Mouse (Mus musculus) spleen, adult 2 months (tissue): ENCODE measurements around the gene Nsmce1. TPM values are rescaled to one million over a fixed set of nuclear protein-coding genes. Genes with fewer than 3 reads are reported as not detected.

ENCODE experiments used
- DNase-seq, 2 experiments: peaks; one replicate each; pipeline versions ENCODE4 v3.0.0 to v3.0.0-alpha.2; 2012 to 2021; ENCODE audit warnings: low spot score in 2 of 2, low read depth in 1 of 2
- H3K27ac ChIP-seq: fragments of 200-500 bp; 2 replicates; pipeline ENCODE4 v1.5.1; 2012; ENCODE audit warnings: low read length, inconsistent platforms; ENCODE audit not compliant: insufficient read depth
- H3K27me3 ChIP-seq: fragments of 200-500 bp; 2 replicates; pipeline ENCODE4 v1.6.1; 2012; ENCODE audit warnings: mild to moderate bottlenecking, moderate library complexity, low read length, inconsistent platforms; ENCODE audit not compliant: control insufficient read depth, insufficient read depth
- H3K36me3 ChIP-seq: fragments of 200-500 bp; 2 replicates; pipeline ENCODE4 v1.6.1; 2012; ENCODE audit warnings: mild to moderate bottlenecking, low read length, inconsistent platforms; ENCODE audit not compliant: control insufficient read depth, insufficient read depth
- H3K4me1 ChIP-seq: fragments of 200-500 bp; 2 replicates; pipeline ENCODE4 v1.6.1; 2011; ENCODE audit warnings: inconsistent platforms; ENCODE audit not compliant: control insufficient read depth, insufficient read depth, insufficient read length
- H3K4me3 ChIP-seq: fragments of 200-500 bp; 2 replicates; pipeline ENCODE4 v1.5.1; 2011; ENCODE audit warnings: mild to moderate bottlenecking, inconsistent platforms; ENCODE audit not compliant: insufficient read depth, insufficient read length; ENCODE audit errors: extremely low read depth
- CTCF ChIP-seq: fragments of 200-500 bp; IDR thresholded peaks from 2 replicates; pipeline ENCODE4 v1.5.1; 2011; ENCODE audit warnings: mild to moderate bottlenecking, inconsistent platforms; ENCODE audit not compliant: insufficient read depth, insufficient read length, insufficient replicate concordance; ENCODE audit errors: extremely low read depth
- POLR2A ChIP-seq: fragments of 200-500 bp; IDR thresholded peaks from 2 replicates; pipeline ENCODE4 v1.6.1; 2011; ENCODE audit warnings: low read depth, low read length, inconsistent platforms
- WGBS: fragments of 180-500 bp; shearing (Covaris S2); methylation state at CpG from one replicate; pipeline ENCODE4 v1.1.7; 2018; 5-methylcytosine and 5-hydroxymethylcytosine counted together
- polyA plus RNA-seq: library from polyadenylated mRNA; depleted of rRNA; stranded (reverse); fragments of >200 nt; gene quantifications from 2 replicates; pipeline ENCODE4 v1.2.3, GENCODE M21; 2012

The Nsmce1 gene
- polyA plus RNA-seq, 1 experiment: 38.4 TPM

DNA sequence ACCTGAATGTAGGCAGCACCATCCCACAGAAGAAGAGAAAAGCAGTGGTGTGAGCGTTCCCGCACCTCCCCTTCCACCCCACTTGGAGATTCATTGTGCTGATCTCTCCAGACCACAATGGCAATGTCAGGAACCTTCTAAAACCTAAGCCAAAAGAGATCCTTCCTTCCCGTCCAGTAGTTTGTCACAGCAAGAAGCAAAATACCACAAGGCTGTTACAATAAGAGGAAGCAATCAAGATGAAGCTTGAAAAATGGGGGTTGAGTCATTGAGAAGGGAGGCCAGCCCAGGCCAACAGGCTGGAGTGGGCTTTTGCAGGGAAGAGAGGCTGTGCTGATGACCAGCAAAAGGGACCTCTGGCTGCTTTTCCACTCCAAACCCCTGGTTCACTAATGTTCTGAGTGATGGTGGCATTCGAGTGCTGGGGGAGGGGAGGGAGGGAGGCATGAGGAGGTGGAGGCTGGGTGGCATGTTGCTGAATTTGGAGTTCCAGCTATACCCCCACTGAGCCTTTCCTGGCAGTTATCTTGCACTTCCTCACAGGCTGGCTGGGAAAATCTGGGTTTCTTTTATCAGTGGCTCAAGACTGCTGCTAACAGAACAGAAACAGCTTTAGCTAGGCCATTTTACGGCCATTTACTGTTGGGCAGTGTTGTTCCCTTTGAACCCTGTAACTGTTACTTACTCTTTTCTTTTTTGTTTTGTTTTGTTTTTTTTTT, 12.1 kb upstream of the Nsmce1 start:
- Histone ChIP-seq H3K27ac (no peak overlapping the region), H3K36me3 (no peaks in the 10 kb centered on the region), H3K27me3 (no peaks in the 10 kb centered on the region), H3K4me1 (no peaks in the 10 kb centered on the region; the same call in 1 of the 2 replicates), H3K4me3 (no peak overlapping the region)
- WGBS: 49% methylated on average over 5 of the region's 5 CpGs
- TF ChIP-seq POLR2A: no peak
- no peak for TF ChIP-seq CTCF
- no peak for DNase-seq

DNA sequence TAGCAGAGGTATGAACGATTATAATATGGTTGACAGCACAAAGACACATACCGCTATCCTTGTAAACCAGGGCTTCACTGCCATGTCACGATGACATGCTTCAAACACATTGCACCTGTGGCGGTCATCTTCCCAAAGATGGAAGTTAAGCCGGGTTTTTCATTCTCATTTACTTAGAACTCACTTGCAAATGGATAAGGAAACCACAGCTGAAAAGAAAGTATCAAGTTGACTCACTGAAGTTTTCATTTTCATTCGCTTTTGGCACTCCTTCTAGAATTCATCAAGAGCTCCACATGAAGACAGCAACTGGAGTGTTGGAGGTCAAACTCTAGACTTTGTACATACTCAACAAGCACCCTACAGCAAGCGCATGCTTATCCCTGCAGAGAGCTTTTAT, 9.5 kb upstream of the Nsmce1 start:
- Histone ChIP-seq H3K4me1 (peaks cover 8% of the 10 kb centered on the region; the same call in 1 of the 2 replicates), H3K27me3 (no peaks in the 10 kb centered on the region), H3K4me3 (no peak overlapping the region), H3K27ac (no peak overlapping the region), H3K36me3 (no peaks in the 10 kb centered on the region)
- no peak for DNase-seq
- TF ChIP-seq POLR2A (no peak), CTCF (no peak)
- WGBS: 83% methylated on average over 7 of the region's 7 CpGs

DNA sequence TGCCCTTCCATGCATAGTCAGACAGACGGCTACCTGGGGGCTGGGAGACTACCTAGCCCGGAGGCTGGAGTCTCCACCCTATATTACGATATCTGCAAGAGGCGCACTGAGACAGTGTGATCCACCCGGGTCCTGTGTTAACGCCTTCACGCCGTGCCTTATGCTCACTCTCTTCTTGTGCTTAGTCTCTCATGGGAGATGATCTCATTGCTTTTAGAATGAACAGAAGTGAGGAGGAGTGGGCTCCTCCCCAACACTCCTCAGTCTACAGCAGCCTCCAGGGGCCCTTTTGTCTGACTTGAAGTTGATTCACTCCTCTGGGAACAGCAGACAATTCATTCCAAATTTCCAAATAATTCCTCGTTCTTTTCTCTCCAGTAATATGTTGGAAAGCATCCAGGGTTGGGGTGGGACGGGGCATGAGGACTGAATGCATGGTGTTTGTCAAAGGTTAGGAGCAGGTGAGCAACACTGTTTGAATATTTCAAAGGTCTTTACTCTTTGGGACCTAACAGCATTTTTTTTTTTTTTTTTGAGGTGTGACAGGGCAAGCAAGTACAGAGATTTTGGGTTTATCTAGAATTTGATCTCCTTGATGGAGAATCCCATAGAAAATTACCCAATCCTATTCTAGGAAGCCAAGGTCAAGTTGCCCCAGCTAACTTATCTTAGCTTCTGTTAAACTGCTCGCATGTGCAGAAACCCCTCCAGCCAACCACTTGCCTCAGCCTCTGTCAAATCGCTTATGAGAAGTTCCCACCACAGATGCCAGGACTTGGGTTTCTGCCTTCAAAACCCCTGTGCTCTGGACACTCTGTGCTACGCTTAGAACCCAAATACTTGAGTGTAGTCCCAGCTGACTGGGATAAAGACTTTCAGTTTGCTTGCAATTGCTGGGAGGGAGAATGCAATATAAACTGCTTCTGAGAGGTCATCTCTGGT, 8.8 kb upstream of the Nsmce1 start:
- TF ChIP-seq CTCF: no peak
- no peak for TF ChIP-seq POLR2A
- Histone ChIP-seq H3K4me1 (peaks cover 12% of the 10 kb centered on the region; the same call in 1 of the 2 replicates), H3K4me3 (no peak overlapping the region), H3K27ac (no peak overlapping the region), H3K36me3 (no peaks in the 10 kb centered on the region), H3K27me3 (no peaks in the 10 kb centered on the region)
- 78% methylated on average over 13 of the region's 13 CpGs for WGBS
- DNase-seq: no peak

DNA sequence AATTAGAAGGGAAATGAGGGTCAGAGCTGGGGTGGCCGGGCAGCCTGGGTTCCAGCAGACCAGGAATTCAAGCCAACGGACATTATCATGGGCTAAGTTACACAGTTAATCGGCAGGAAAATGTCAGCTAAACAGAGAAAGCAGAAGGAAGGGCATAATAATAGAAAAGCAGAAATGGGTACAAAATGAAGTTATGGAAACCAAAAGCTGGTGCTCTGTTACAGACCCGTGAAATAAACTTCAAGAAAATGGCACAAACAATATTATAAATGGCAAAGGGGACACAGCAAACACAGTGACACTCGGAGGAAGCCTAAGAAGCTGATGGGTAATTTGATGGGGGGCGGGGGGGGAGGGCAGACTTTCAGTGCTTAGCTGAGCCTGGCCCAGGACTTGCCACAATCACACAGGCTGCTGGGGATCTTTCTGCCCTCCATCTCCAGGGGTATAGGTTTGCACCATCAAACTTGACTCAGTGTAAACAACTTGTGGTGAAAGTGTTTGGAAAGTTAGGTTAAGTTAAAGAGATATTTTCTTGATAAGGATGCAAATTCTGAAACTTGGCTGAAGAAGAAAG, 4.6 kb upstream of the Nsmce1 start:
- no peaks in the 10 kb centered on the region for H3K27me3 ChIP-seq
- peaks cover 39% of the 10 kb centered on the region; the same call in 1 of the 2 replicates for H3K4me1 ChIP-seq
- no peak overlapping the region for H3K4me3 ChIP-seq
- 25% methylated on average over 6 of the region's 6 CpGs for WGBS
- peak overlapping the region; percentile 97 for H3K27ac ChIP-seq
- DNase-seq: no peak
- no peak for TF ChIP-seq POLR2A
- H3K36me3 ChIP-seq: no peaks in the 10 kb centered on the region

DNA sequence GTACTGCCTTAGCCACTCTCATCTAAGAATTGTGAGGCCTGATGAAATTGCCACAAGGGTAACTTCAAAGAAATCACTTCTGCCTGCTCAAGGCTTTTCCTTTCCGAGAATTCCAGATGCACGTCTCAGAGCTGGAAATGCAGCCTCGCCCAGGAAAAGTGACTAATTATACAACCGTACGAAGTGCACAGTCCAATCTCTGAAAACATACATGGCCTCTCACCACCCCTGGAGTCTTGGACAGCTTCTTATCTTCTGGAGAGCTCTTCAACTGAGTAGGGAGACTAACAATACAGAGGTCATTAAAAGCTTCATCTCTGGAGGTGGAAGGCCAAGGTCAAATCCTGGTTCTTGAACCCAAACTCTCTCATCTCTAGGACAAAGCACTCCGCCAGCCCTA, 1.2 kb upstream of the Nsmce1 start:
- H3K27ac ChIP-seq: no peak overlapping the region
- no peaks in the 10 kb centered on the region for H3K36me3 ChIP-seq
- H3K4me1 ChIP-seq: peaks cover 60% of the 10 kb centered on the region; the same call in 1 of the 2 replicates
- H3K27me3 ChIP-seq: no peaks in the 10 kb centered on the region
- no peak for DNase-seq
- TF ChIP-seq CTCF (no peak), POLR2A (no peak)
- WGBS: 86% methylated on average over 6 of the region's 6 CpGs
- H3K4me3 ChIP-seq: no peak overlapping the region

DNA sequence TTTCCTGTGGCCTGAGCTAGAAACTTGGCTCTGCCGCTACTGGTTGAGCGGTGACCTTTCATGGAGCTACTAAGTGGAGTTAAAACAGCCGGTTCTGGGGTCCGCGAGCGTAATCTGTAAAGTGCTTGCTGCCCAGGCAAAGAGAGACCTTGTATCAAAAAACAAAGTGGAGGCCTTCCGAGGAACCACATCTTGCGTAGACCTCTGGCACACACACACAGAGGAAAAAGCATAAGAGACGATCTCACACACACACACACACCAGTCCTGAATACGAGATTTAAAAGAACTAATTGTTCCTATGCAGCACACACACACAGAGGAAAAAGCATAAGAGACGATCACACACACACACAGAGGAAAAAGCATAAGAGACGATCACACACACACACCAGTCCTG, 364 bp upstream of the Nsmce1 start:
- no peaks in the 10 kb centered on the region for H3K36me3 ChIP-seq
- DNase-seq: no peak
- H3K4me3 ChIP-seq: peak overlapping the region; percentile 48
- H3K27ac ChIP-seq: peak overlapping the region; percentile 97
- TF ChIP-seq POLR2A (no peak), CTCF (no peak)
- 16% methylated on average over 12 of the region's 12 CpGs for WGBS
- H3K4me1 ChIP-seq: peaks cover 64% of the 10 kb centered on the region; the same call in 1 of the 2 replicates
- no peaks in the 10 kb centered on the region for H3K27me3 ChIP-seq
